Mouse (Mus musculus) olfactory bulb, adult 2 months (tissue): ENCODE data around the gene Gm17067. TPM values are rescaled to one million over a fixed set of nuclear protein-coding genes. Genes with fewer than 3 reads are reported as not detected.
A peak's percentile ranks its signal among the peaks of the same experiment; 100 is the strongest.
"Not testable (repeated sequence)": the region's sequence is repeated elsewhere in the genome, so short reads cannot be mapped to it uniquely, and the experiment has no call there.

Source experiments
- H3K27ac ChIP-seq: fragments of 200-500 bp; 2 replicates; pipeline ENCODE4 v1.5.1; 2012; ENCODE audit warnings: low read depth, low read length; ENCODE audit not compliant: insufficient read depth
- H3K4me1 ChIP-seq: fragments of 200-500 bp; 2 replicates; pipeline ENCODE4 v1.6.1; 2012; ENCODE audit warnings: low read length; ENCODE audit not compliant: control insufficient read depth, insufficient read depth
- H3K4me3 ChIP-seq: fragments of 200-500 bp; 2 replicates; pipeline ENCODE4 v1.5.1; 2012; ENCODE audit warnings: mild to moderate bottlenecking, low read depth, low read length, moderate library complexity; ENCODE audit not compliant: insufficient read depth
- CTCF ChIP-seq: fragments of 200-500 bp; IDR thresholded peaks from 2 replicates; pipeline ENCODE4 v1.5.1; 2012; ENCODE audit warnings: low read depth, mild to moderate bottlenecking, low read length, moderate library complexity; ENCODE audit not compliant: insufficient read depth
- POLR2A ChIP-seq: fragments of 200-500 bp; IDR thresholded peaks from 2 replicates; pipeline ENCODE4 v1.6.1; 2012; ENCODE audit warnings: mild to moderate bottlenecking, low read depth, low read length, moderate library complexity; ENCODE audit not compliant: insufficient read depth
- WGBS: fragments of 180-500 bp; shearing (Covaris S2); methylation state at CpG from one replicate; pipeline ENCODE4 v1.1.7; 2018; 5-methylcytosine and 5-hydroxymethylcytosine counted together
- polyA plus RNA-seq: library from polyadenylated mRNA; stranded (reverse); fragments of >200 nt; gene quantifications from 2 replicates; pipeline ENCODE4 v1.2.4, GENCODE M21; 2012; ENCODE audit warnings: low replicate concordance; ENCODE audit not compliant: missing spikeins, insufficient read depth, insufficient read length

Gm17067 gene
- not detected in 2 replicates for polyA plus RNA-seq

DNA sequence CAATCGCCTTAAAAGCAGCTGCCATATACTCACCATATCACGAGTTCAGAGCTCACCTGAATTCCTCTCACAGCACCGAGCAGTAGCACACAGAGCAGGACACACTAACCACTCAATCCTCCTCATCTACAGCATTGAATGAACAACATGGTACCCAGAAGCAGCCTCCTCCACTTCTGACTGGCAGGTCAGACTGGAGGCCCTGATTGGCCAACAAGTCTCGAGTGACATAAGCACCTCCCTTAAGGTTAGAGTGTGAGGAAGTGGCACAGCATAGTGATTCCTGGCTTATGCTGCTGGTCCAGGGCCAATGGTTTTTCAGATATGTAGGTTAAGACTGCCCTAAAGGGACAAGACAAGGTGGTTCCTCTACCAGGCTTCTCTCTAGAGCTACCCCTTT lies at the start of gene Gm17067:
TSS of gene Gm17067 (minus strand) at position 101 of the 400 bp plus-strand sequence.
- WGBS, result 90% methylated on average over 4 of the region's 4 CpGs

GRCm38 (mm10) chr7:42749836-42750235 lies 23.0 kb upstream of the Gm17067 start:
- Histone ChIP-seq H3K27ac (no peak overlapping the region), H3K4me3 (no peak overlapping the region), H3K4me1 (no peaks in the 10 kb centered on the region)
- no peak for TF ChIP-seq CTCF
- no peak for TF ChIP-seq POLR2A
- 52% methylated on average over 20 of the region's 20 CpGs for WGBS

More for the DNA sequence above, at the start of gene Gm17067:
- not testable (repeated sequence) for H3K4me1 ChIP-seq, H3K27ac ChIP-seq, H3K4me3 ChIP-seq

DNA sequence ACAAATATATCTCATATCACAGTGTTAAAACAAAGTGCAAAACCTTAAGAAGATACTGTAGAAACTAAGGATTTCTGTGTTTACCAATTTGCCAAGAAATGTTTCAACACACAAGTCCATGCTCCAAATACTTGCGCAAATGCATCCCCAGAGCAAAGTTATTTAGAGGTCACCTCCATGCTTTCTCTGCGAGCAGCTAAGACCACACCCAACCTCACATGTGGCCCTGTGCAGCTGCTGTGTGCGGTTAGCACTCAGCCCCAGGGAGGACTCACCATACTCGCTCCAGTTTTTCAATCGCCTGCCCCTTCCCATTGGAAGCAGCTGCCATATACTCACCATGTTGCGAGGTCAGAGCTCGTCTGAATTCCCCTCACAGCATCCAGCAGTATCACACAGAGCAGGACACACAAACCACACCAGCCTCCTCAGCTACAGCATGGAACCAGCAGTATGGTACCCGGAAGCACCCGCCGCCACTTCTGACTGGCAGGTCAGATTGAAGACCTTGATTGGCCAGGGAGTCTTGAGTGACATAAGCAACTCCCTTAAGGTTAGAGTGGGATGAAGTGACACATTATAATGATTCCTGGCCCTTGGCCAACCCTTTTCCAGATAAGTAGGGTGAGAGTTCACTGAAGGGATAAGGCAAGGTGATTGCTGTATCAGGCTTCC lies 11.9 kb upstream of the Gm17067 start:
- TF ChIP-seq POLR2A (no peak), CTCF (no peak)
- Histone ChIP-seq H3K4me3 (no peak overlapping the region), H3K27ac (no peak overlapping the region), H3K4me1 (no peaks in the 10 kb centered on the region)
- 88% methylated on average over 10 of the region's 10 CpGs for WGBS

- WGBS, result 4% methylated on average over 4 of the region's 4 CpGs
- H3K4me1 ChIP-seq, result not testable (repeated sequence)
- 0 out of 2 replicates have a peak overlapping the region, but pooled peaks have one; percentile 84 for H3K27ac ChIP-seq
- peak overlapping the region; percentile 70; the same call in 1 of the 2 replicates for H3K4me3 ChIP-seq
Measured at GRCm38 (mm10) chr7:42693251-42693650, 33.6 kb downstream of the Gm17067 start.

- peak within 1 kb of the TSS; percentile 84; the same call in 1 of the 2 replicates for H3K27ac ChIP-seq
- peak within 1 kb of the TSS; percentile 70 for H3K4me3 ChIP-seq
- under 1% methylated on average over 23 of the region's 23 CpGs for WGBS
- not testable (repeated sequence) for H3K4me1 ChIP-seq
Measured at GRCm38 (mm10) chr7:42692362-42693158, 34.3 kb downstream of the Gm17067 start, which contains the start of gene Zfp975. Gene Zfp975 (minus strand): TSS chr7:42692742.

- 93% methylated on average over 6 of the region's 6 CpGs for WGBS
- H3K4me3 ChIP-seq, H3K27ac ChIP-seq, H3K4me1 ChIP-seq: not testable (repeated sequence)
Measured at GRCm38 (mm10) chr7:42680081-42680480, 46.7 kb downstream of the Gm17067 start.

DNA sequence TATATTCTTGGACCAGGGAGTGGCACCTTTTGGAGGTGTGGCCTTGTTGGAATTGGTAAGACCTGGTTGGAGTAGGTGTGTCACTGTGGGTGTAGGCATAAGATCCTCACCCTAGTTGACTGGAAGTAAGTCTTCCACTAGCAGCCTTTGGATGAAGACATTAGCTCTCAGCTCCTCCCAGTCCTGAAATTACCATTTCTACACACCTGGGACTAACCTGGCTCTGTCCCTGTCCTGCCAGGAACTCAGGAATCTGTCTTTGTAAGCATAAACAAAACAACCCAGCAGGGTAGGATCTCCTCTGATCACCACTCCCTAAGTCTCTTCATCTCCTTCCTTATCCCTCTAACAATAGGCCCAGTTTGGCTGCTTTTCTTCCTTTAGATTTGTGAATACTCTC lies 47.2 kb downstream of the Gm17067 start:
- H3K27ac ChIP-seq, result not testable (repeated sequence)

GRCm38 (mm10) chr7:42660140-42660539 lies 66.7 kb downstream of the Gm17067 start:
- 70% methylated on average over 5 of the region's 5 CpGs for WGBS
- not testable (repeated sequence) for H3K27ac ChIP-seq, H3K4me3 ChIP-seq, H3K4me1 ChIP-seq

More for the DNA sequence above, 47.2 kb downstream of the Gm17067 start:
- not testable (repeated sequence) for H3K4me3 ChIP-seq, H3K4me1 ChIP-seq

Other genes with a start within 250 kb of the Gm17067 start
- gene Zfp141, start 221.3 kb downstream of the Gm17067 start, polyA plus RNA-seq, result not detected in 2 replicates
- gene Gm21028, start 148.4 kb downstream of the Gm17067 start, polyA plus RNA-seq, result not detected in 2 replicates
- not detected in 2 replicates for gene Zfp977, start 134.5 kb downstream of the Gm17067 start, polyA plus RNA-seq
- not detected in 2 replicates for gene Zfp976, start 84.4 kb downstream of the Gm17067 start, polyA plus RNA-seq
- gene Zfp975, start 34.3 kb downstream of the Gm17067 start, polyA plus RNA-seq, result not detected in 2 replicates
- not detected in 2 replicates for gene Vmn2r62, start 66.5 kb upstream of the Gm17067 start, polyA plus RNA-seq
- gene Gm2381, start 140.2 kb upstream of the Gm17067 start, polyA plus RNA-seq, result not detected in 2 replicates
- not detected in 2 replicates for gene Vmn2r63, start 206.8 kb upstream of the Gm17067 start, polyA plus RNA-seq